ENCODE assay signal across 9 mouse cellular contexts in genomic region chr17:24506332-24507070, GRCm38 (mm10). TPM values are rescaled to one million over a fixed set of nuclear protein-coding genes. Genes with fewer than 3 reads are reported as not detected.
DNase-seq lines count a peak whose midpoint lies in the region; ATAC-seq lines count a peak whose summit lies in the region.
"Had no signal": no experiment of that assay in that cellular context is flagged by ENCODE, and none has a peak within 500 bp of the region (broad histone marks: within the 10 kb centered on the region; RNA-seq: fewer than 3 reads in every experiment).

No protein-coding gene starts in this region.

- no peak overlapping the region for H3K4me3 ChIP-seq in neural tube, embryonic 12.5 days

- H3K27ac ChIP-seq in neural tube, embryonic 12.5 days = no peak overlapping the region

- ATAC-seq in neural tube, embryonic 12.5 days (ENCODE audit: low FRiP score, low read depth) = 0 out of 2 replicates have a peak, but pooled peaks have one; percentile 5

- intact Hi-C loops in left cerebral cortex, postnatal 14 days (cut with DNase I) = no loop called here

- H3K36me3 ChIP-seq in neural tube, embryonic 12.5 days = peaks cover 87% of the 10 kb centered on the region

- WGBS in neural tube, embryonic 12.5 days = 29% methylated on average over 36 of the region's 36 CpGs

- H3K4me1 ChIP-seq in neural tube, embryonic 12.5 days = peaks cover 7% of the 10 kb centered on the region

- no peaks in the 10 kb centered on the region for H3K9me3 ChIP-seq in neural tube, embryonic 12.5 days

- 0 out of 2 replicates have a peak, but pooled peaks cover 3% of the 10 kb centered on the region for H3K27me3 ChIP-seq in neural tube, embryonic 12.5 days (replicated peaks)

- peak overlapping the region; percentile 28 for H3K4me2 ChIP-seq in neural tube, embryonic 12.5 days (replicated peaks)

- peak; percentile 35 to 42 for DNase-seq in heart, adult 18-20 months
- no peak for DNase-seq in heart, adult 8-10 months (ENCODE audit: low spot score)
- DNase-seq in adrenal gland, postnatal 25 days = peak; percentile 55
- peak; percentile 41 for DNase-seq in gastrocnemius, postnatal 10 days
- peak; percentile 57 to 75 for DNase-seq in left cerebral cortex, postnatal 14 days (ENCODE audit: low spot score in 2 of 2)
- DNase-seq in urinary bladder, postnatal 4 days (ENCODE audit: low spot score in 2 of 2) = no peak
- no peak for DNase-seq in kidney, adult 18-20 months

- H3K9ac ChIP-seq in neural tube, embryonic 12.5 days = no peak overlapping the region

RNA-seq across cellular contexts. Expression of gene Caskin1, which starts 18.1 kb away (rescaled TPM):
- under 1 TPM; 0.15 to 0.20 TPM for total RNA-seq in heart, adult 18-20 months (2021)
- under 1 TPM; 0.16 to 0.23 (median 0.19) TPM for total RNA-seq in heart, adult 8-10 months (2022)
- 26.2 and 60.8 TPM in 2 replicates for total RNA-seq in adrenal gland, postnatal 25 days (2021)
- total RNA-seq in gastrocnemius, postnatal 10 days (2021) = under 1 TPM; 0.56 to 0.68 TPM
- 100 to 1,000 TPM; 134 to 145 TPM for total RNA-seq in left cerebral cortex, postnatal 14 days (2021)
- 23.2 and 25.4 TPM in 2 replicates for polyA plus RNA-seq in neural tube, embryonic 12.5 days (2016; fragmentation: Nextera tagmentation; extraction: Ambion mirVana)
- total RNA-seq: hematopoietic stem cell, adult 5-6 weeks had no signal

RNA-seq across cellular contexts. Expression of gene Traf7, which starts 21.2 kb away (rescaled TPM):
- 10 to 100 TPM; 35.8 to 38.5 TPM for total RNA-seq in heart, adult 18-20 months (2021)
- 10 to 100 TPM; 37.0 to 50.9 (median 42.7) TPM for total RNA-seq in heart, adult 8-10 months (2022)
- total RNA-seq in adrenal gland, postnatal 25 days (2021) = 105 and 133 TPM in 2 replicates
- total RNA-seq in gastrocnemius, postnatal 10 days (2021) = 10 to 100 TPM; 47.2 to 60.9 TPM
- total RNA-seq in left cerebral cortex, postnatal 14 days (2021) = 10 to 100 TPM; 86.8 to 91.7 TPM
- 83.4 and 84.0 TPM in 2 replicates for polyA plus RNA-seq in neural tube, embryonic 12.5 days (2016; fragmentation: Nextera tagmentation; extraction: Ambion mirVana)

RNA-seq across cellular contexts. Expression of gene Rab26, which starts 27.5 kb away (rescaled TPM):
- not detected for total RNA-seq in heart, adult 18-20 months (2021)
- total RNA-seq in heart, adult 8-10 months (2022) = under 1 TPM in 3 of 4 experiments, not detected in 1; 0.23 to 0.50 (median 0.25) TPM
- total RNA-seq in adrenal gland, postnatal 25 days (2021) = 1.3 and 1.4 TPM in 2 replicates
- under 1 TPM; 0.18 to 0.47 TPM for total RNA-seq in gastrocnemius, postnatal 10 days (2021)
- total RNA-seq in left cerebral cortex, postnatal 14 days (2021) = 10 to 100 TPM; 36.2 to 40.4 TPM
- 1.6 and 2.2 TPM in 2 replicates for polyA plus RNA-seq in neural tube, embryonic 12.5 days (2016; fragmentation: Nextera tagmentation; extraction: Ambion mirVana)
- total RNA-seq: hematopoietic stem cell, adult 5-6 weeks had no signal

RNA-seq across cellular contexts. Expression of gene Mlst8, which starts 27.6 kb away (rescaled TPM):
- total RNA-seq in heart, adult 18-20 months (2021) = 10 to 100 TPM in 1 of 2 experiments, 1 to 10 TPM in 1; 8.1 to 10.3 TPM
- total RNA-seq in heart, adult 8-10 months (2022) = 10 to 100 TPM; 10.5 to 11.8 (median 11.0) TPM
- 29.7 and 37.3 TPM in 2 replicates for total RNA-seq in adrenal gland, postnatal 25 days (2021)
- total RNA-seq in gastrocnemius, postnatal 10 days (2021) = 10 to 100 TPM; 10.8 to 12.1 TPM
- total RNA-seq in left cerebral cortex, postnatal 14 days (2021) = 10 to 100 TPM; 32.3 to 36.9 TPM
- polyA plus RNA-seq in neural tube, embryonic 12.5 days (2016; fragmentation: Nextera tagmentation; extraction: Ambion mirVana) = 33.8 and 34.9 TPM in 2 replicates

RNA-seq across cellular contexts. Expression of gene Bricd5, which starts 32.8 kb away (rescaled TPM):
- total RNA-seq in heart, adult 18-20 months (2021) = not detected
- total RNA-seq in heart, adult 8-10 months (2022) = under 1 TPM in 2 of 4 experiments, not detected in 2; 0.28 to 0.31 TPM
- total RNA-seq in adrenal gland, postnatal 25 days (2021) = 0.85 and 0.95 TPM in 2 replicates
- total RNA-seq in gastrocnemius, postnatal 10 days (2021) = under 1 TPM; 0.65 to 0.73 TPM
- total RNA-seq in left cerebral cortex, postnatal 14 days (2021) = 1 to 10 TPM; 1.7 to 1.8 TPM
- polyA plus RNA-seq in neural tube, embryonic 12.5 days (2016; fragmentation: Nextera tagmentation; extraction: Ambion mirVana) = 0.28 TPM in 2 replicates

Comparison
In these comparisons a context has a peak if more than half of its experiments do, and no peak if none do; other contexts are left out.
1. DNase-seq: peak in heart, adult 18-20 months (2 of 2), adrenal gland, postnatal 25 days (single experiment), gastrocnemius, postnatal 10 days (single experiment) and left cerebral cortex, postnatal 14 days (2 of 2); none in heart, adult 8-10 months (single experiment), urinary bladder, postnatal 4 days (0 of 2) and kidney, adult 18-20 months (single experiment).
2. RNA of gene Caskin1, which starts 18.1 kb away (total RNA-seq): 134 to 145 TPM in left cerebral cortex, postnatal 14 days and 26.2 to 60.8 TPM in adrenal gland, postnatal 25 days; 0.56 to 0.68 TPM in gastrocnemius, postnatal 10 days, 0.15 to 0.20 TPM in heart, adult 18-20 months and 0.16 to 0.23 TPM in heart, adult 8-10 months; every median in the first group is over 10 times any median in the second.
3. RNA of gene Rab26, which starts 27.5 kb away (total RNA-seq): 36.2 to 40.4 TPM in left cerebral cortex, postnatal 14 days; 1.3 to 1.4 TPM in adrenal gland, postnatal 25 days, 0.18 to 0.47 TPM in gastrocnemius, postnatal 10 days, 0.23 to 0.50 TPM in heart, adult 8-10 months and not detected in heart, adult 18-20 months; every median in the first group is over 10 times any median in the second.